Mouse (Mus musculus): Measurements from ENCODE around the gene Naif1.

GRCm38 (mm10) chr2:32503588-32503987 is 53.3 kb downstream of the Naif1 start:
- TF ChIP-seq CTCF (IDR thresholded peaks at IDR 0.05; ENCODE audit: control insufficient read depth, insufficient read depth, insufficient replicate concordance, low read depth, low read length), result no peak
- no peak for TF ChIP-seq POLR2A (IDR thresholded peaks at IDR 0.05; ENCODE audit: control insufficient read depth, low read depth, low read length)

All from testis, adult 2 months (tissue).